Mouse (Mus musculus): ENCODE measurements at regions not wholly inside any gene's neighbourhood (a gene's known extent, or its start where the extent isn't known, plus 50 kb on each side); places are given as distances from the start of the nearest gene placed in this dataset.

- TF ChIP-seq CTCF (IDR thresholded peaks at IDR 0.05; ENCODE audit: insufficient read depth, low read length), result no peak
- TF ChIP-seq POLR2A (IDR thresholded peaks at IDR 0.05; ENCODE audit: borderline replicate concordance, extremely low read depth, low read depth, low read length), result no peak
- 86% methylated on average over 2 of the region's 2 CpGs for WGBS
- Histone ChIP-seq H3K4me3 (replicated peaks; ENCODE audit: extremely low read depth, low read depth, low read length) (no peak overlapping the region), H3K4me1 (ENCODE audit: control insufficient read depth, insufficient read depth, low read length) (no peaks in the 10 kb centered on the region)
- no peak for DNase-seq
These were observed 1190.5 kb upstream of the Zeb2 start for GRCm38 (mm10) chr2:46307582-46308153.

- 47% methylated on average over 1 of the region's 1 CpGs for WGBS
- Histone ChIP-seq H3K4me3 (replicated peaks; ENCODE audit: extremely low read depth, low read depth, low read length) (no peak overlapping the region), H3K4me1 (ENCODE audit: control insufficient read depth, insufficient read depth, low read length) (no peaks in the 10 kb centered on the region)
- no peak for DNase-seq
- TF ChIP-seq POLR2A (IDR thresholded peaks at IDR 0.05; ENCODE audit: borderline replicate concordance, extremely low read depth, low read depth, low read length) (no peak), CTCF (IDR thresholded peaks at IDR 0.05; ENCODE audit: insufficient read depth, low read length) (no peak)
These were observed 1185.4 kb upstream of the Zeb2 start for GRCm38 (mm10) chr2:46302627-46303026.

GRCm38 (mm10) chr2:46297274-46297843 lies 1180.2 kb upstream of the Zeb2 start:
- H3K4me3 ChIP-seq (replicated peaks; ENCODE audit: extremely low read depth, low read depth, low read length), result no peak overlapping the region

GRCm38 (mm10) chr2:46283929-46284598 lies 1166.9 kb upstream of the Zeb2 start:
- 83% methylated on average over 5 of the region's 5 CpGs for WGBS
- TF ChIP-seq CTCF (IDR thresholded peaks at IDR 0.05; ENCODE audit: insufficient read depth, low read length), result no peak
- TF ChIP-seq POLR2A (IDR thresholded peaks at IDR 0.05; ENCODE audit: borderline replicate concordance, extremely low read depth, low read depth, low read length), result no peak
- DNase-seq, result no peak
- H3K4me3 ChIP-seq (replicated peaks; ENCODE audit: extremely low read depth, low read depth, low read length), result no peak overlapping the region
- no peaks in the 10 kb centered on the region for H3K4me1 ChIP-seq (ENCODE audit: control insufficient read depth, insufficient read depth, low read length)

More at GRCm38 (mm10) chr2:46297274-46297843, 1180.2 kb upstream of the Zeb2 start:
- WGBS, result 73% methylated on average over 2 of the region's 2 CpGs
- H3K4me1 ChIP-seq (ENCODE audit: control insufficient read depth, insufficient read depth, low read length), result no peaks in the 10 kb centered on the region
- DNase-seq, result no peak
- TF ChIP-seq POLR2A (IDR thresholded peaks at IDR 0.05; ENCODE audit: borderline replicate concordance, extremely low read depth, low read depth, low read length) (no peak), CTCF (IDR thresholded peaks at IDR 0.05; ENCODE audit: insufficient read depth, low read length) (no peak)

- Histone ChIP-seq H3K4me1 (ENCODE audit: control insufficient read depth, insufficient read depth, low read length) (no peaks in the 10 kb centered on the region), H3K4me3 (replicated peaks; ENCODE audit: extremely low read depth, low read depth, low read length) (no peak overlapping the region)
- DNase-seq, result no peak
- 76% methylated on average over 2 of the region's 2 CpGs for WGBS
- no peak for TF ChIP-seq POLR2A (IDR thresholded peaks at IDR 0.05; ENCODE audit: borderline replicate concordance, extremely low read depth, low read depth, low read length)
- TF ChIP-seq CTCF (IDR thresholded peaks at IDR 0.05; ENCODE audit: insufficient read depth, low read length), result no peak
These were observed 1163.6 kb upstream of the Zeb2 start for GRCm38 (mm10) chr2:46280822-46281221.

GRCm38 (mm10) chr2:46261618-46262017 lies 1144.4 kb upstream of the Zeb2 start:
- Histone ChIP-seq H3K4me3 (replicated peaks; ENCODE audit: extremely low read depth, low read depth, low read length) (no peak overlapping the region), H3K4me1 (ENCODE audit: control insufficient read depth, insufficient read depth, low read length) (no peaks in the 10 kb centered on the region)
- no peak for DNase-seq
- WGBS, result 90% methylated on average over 1 of the region's 1 CpGs
- TF ChIP-seq CTCF (IDR thresholded peaks at IDR 0.05; ENCODE audit: insufficient read depth, low read length), result no peak
- TF ChIP-seq POLR2A (IDR thresholded peaks at IDR 0.05; ENCODE audit: borderline replicate concordance, extremely low read depth, low read depth, low read length), result no peak

- TF ChIP-seq POLR2A (IDR thresholded peaks at IDR 0.05; ENCODE audit: borderline replicate concordance, extremely low read depth, low read depth, low read length), result no peak
- no peak for TF ChIP-seq CTCF (IDR thresholded peaks at IDR 0.05; ENCODE audit: insufficient read depth, low read length)
- H3K4me1 ChIP-seq (ENCODE audit: control insufficient read depth, insufficient read depth, low read length), result no peaks in the 10 kb centered on the region
- H3K4me3 ChIP-seq (replicated peaks; ENCODE audit: extremely low read depth, low read depth, low read length), result no peak overlapping the region
- no peak for DNase-seq
- 87% methylated on average over 7 of the region's 7 CpGs for WGBS
These were observed 1134.4 kb upstream of the Zeb2 start for GRCm38 (mm10) chr2:46251562-46251961.

GRCm38 (mm10) chr2:46245717-46246116 lies 1128.5 kb upstream of the Zeb2 start:
- Histone ChIP-seq H3K4me1 (ENCODE audit: control insufficient read depth, insufficient read depth, low read length) (no peaks in the 10 kb centered on the region), H3K4me3 (replicated peaks; ENCODE audit: extremely low read depth, low read depth, low read length) (no peak overlapping the region)
- 48% methylated on average over 3 of the region's 3 CpGs for WGBS
- TF ChIP-seq POLR2A (IDR thresholded peaks at IDR 0.05; ENCODE audit: borderline replicate concordance, extremely low read depth, low read depth, low read length), result no peak
- TF ChIP-seq CTCF (IDR thresholded peaks at IDR 0.05; ENCODE audit: insufficient read depth, low read length), result no peak
- no peak for DNase-seq

- DNase-seq, result no peak
- H3K4me3 ChIP-seq (replicated peaks; ENCODE audit: extremely low read depth, low read depth, low read length), result no peak overlapping the region
- 77% methylated on average over 3 of the region's 3 CpGs for WGBS
- H3K4me1 ChIP-seq (ENCODE audit: control insufficient read depth, insufficient read depth, low read length), result no peaks in the 10 kb centered on the region
- TF ChIP-seq POLR2A (IDR thresholded peaks at IDR 0.05; ENCODE audit: borderline replicate concordance, extremely low read depth, low read depth, low read length) (no peak), CTCF (IDR thresholded peaks at IDR 0.05; ENCODE audit: insufficient read depth, low read length) (no peak)
These were observed 1127.5 kb upstream of the Zeb2 start for GRCm38 (mm10) chr2:46244697-46245096.

- Histone ChIP-seq H3K4me1 (ENCODE audit: control insufficient read depth, insufficient read depth, low read length) (no peaks in the 10 kb centered on the region), H3K4me3 (replicated peaks; ENCODE audit: extremely low read depth, low read depth, low read length) (no peak overlapping the region)
- no peak for DNase-seq
- TF ChIP-seq POLR2A (IDR thresholded peaks at IDR 0.05; ENCODE audit: borderline replicate concordance, extremely low read depth, low read depth, low read length), result no peak
These were observed 1125.6 kb upstream of the Zeb2 start for GRCm38 (mm10) chr2:46242806-46243205.

Measured in lung, adult 2 months (tissue).